Mouse (Mus musculus) kidney, adult 2 months (tissue): ENCODE measurements around the gene Map4k4. TPM values are rescaled to one million over a fixed set of nuclear protein-coding genes. Genes with fewer than 3 reads are reported as not detected.
A peak's percentile ranks its signal among the peaks of the same experiment; 100 is the strongest.

Experiments used
- DNase-seq: peaks from one replicate; pipeline ENCODE4 v3.0.0; 2021
- H3K27ac ChIP-seq: fragments of 200-500 bp; 2 replicates; pipeline ENCODE4 v1.5.1; 2012; ENCODE audit warnings: low read depth, low read length, control low read depth, inconsistent platforms; ENCODE audit not compliant: insufficient read depth
- H3K27me3 ChIP-seq: fragments of 200-500 bp; replicated peaks from 2 replicates; pipeline ENCODE4 v1.6.1; 2012; ENCODE audit warnings: mild to moderate bottlenecking, moderate library complexity, low read length, inconsistent platforms; ENCODE audit not compliant: control insufficient read depth, insufficient read depth
- H3K36me3 ChIP-seq: fragments of 200-500 bp; 2 replicates; pipeline ENCODE4 v1.6.1; 2012; ENCODE audit warnings: mild to moderate bottlenecking, moderate library complexity, low read length, inconsistent platforms; ENCODE audit not compliant: control insufficient read depth, insufficient read depth
- H3K4me1 ChIP-seq: fragments of 200-500 bp; 2 replicates; pipeline ENCODE4 v1.6.1; 2011; ENCODE audit warnings: low read length; ENCODE audit not compliant: control insufficient read depth, insufficient read depth
- H3K4me3 ChIP-seq: fragments of 200-500 bp; 2 replicates; pipeline ENCODE4 v1.5.1; 2011; ENCODE audit warnings: mild to moderate bottlenecking, low read depth, low read length, control low read depth; ENCODE audit not compliant: insufficient read depth
- CTCF ChIP-seq: fragments of 200-500 bp; conservative IDR thresholded peaks from 2 replicates; pipeline ENCODE4 v1.5.1; 2011; ENCODE audit warnings: low read depth, mild to moderate bottlenecking, control low read depth, low read length, moderate library complexity, mixed read lengths; ENCODE audit not compliant: insufficient read depth, insufficient read length
- POLR2A ChIP-seq: fragments of 200-500 bp; IDR thresholded peaks from one replicate; pipeline ENCODE4 v1.6.1; 2011; ENCODE audit warnings: low read depth, low read length, control low read depth
- WGBS: fragments of 180-500 bp; shearing (Covaris S2); methylation state at CpG from one replicate; pipeline ENCODE4 v1.1.7; 2018; 5-methylcytosine and 5-hydroxymethylcytosine counted together
- polyA plus RNA-seq: library from polyadenylated mRNA; depleted of rRNA; stranded (reverse); fragments of >200 nt; gene quantifications from 2 replicates; pipeline ENCODE4 v1.2.3, GENCODE M21; 2012

Map4k4 gene
- polyA plus RNA-seq, 1 experiment = 29.2 TPM

GRCm38 (mm10) chr1:39889429-39889828 is 11.3 kb upstream of the Map4k4 start:
- Histone ChIP-seq H3K4me1 (no peaks in the 10 kb centered on the region), H3K27me3 (no peaks in the 10 kb centered on the region), H3K4me3 (no peak overlapping the region), H3K36me3 (no peaks in the 10 kb centered on the region), H3K27ac (no peak overlapping the region)
- 81% methylated on average over 8 of the region's 8 CpGs for WGBS
- DNase-seq = no peak
- no peak for TF ChIP-seq CTCF
- TF ChIP-seq POLR2A = no peak

- H3K36me3 ChIP-seq = no peaks in the 10 kb centered on the region
- no peak overlapping the region for H3K4me3 ChIP-seq
- TF ChIP-seq CTCF (no peak), POLR2A (no peak)
- H3K27me3 ChIP-seq = no peaks in the 10 kb centered on the region
- H3K4me1 ChIP-seq = no peaks in the 10 kb centered on the region
- DNase-seq = no peak
- no peak overlapping the region for H3K27ac ChIP-seq
- 82% methylated on average over 6 of the region's 6 CpGs for WGBS
Measured at GRCm38 (mm10) chr1:39889973-39890372, 10.7 kb upstream of the Map4k4 start.

- Histone ChIP-seq H3K27ac (no peak overlapping the region), H3K27me3 (no peaks in the 10 kb centered on the region), H3K4me3 (no peak overlapping the region), H3K4me1 (no peaks in the 10 kb centered on the region), H3K36me3 (no peaks in the 10 kb centered on the region)
- no peak for TF ChIP-seq POLR2A
- no peak for TF ChIP-seq CTCF
- no peak for DNase-seq
- 91% methylated on average over 11 of the region's 11 CpGs for WGBS
Measured at GRCm38 (mm10) chr1:39893153-39893880, 7.4 kb upstream of the Map4k4 start.

GRCm38 (mm10) chr1:39895097-39895496 is 5.6 kb upstream of the Map4k4 start:
- Histone ChIP-seq H3K4me1 (no peaks in the 10 kb centered on the region), H3K4me3 (no peak overlapping the region), H3K27me3 (no peaks in the 10 kb centered on the region), H3K36me3 (no peaks in the 10 kb centered on the region), H3K27ac (no peak overlapping the region)
- 58% methylated on average over 2 of the region's 2 CpGs for WGBS
- no peak for TF ChIP-seq CTCF
- no peak for TF ChIP-seq POLR2A
- DNase-seq = no peak

GRCm38 (mm10) chr1:39895506-39895905 is 5.2 kb upstream of the Map4k4 start:
- no peaks in the 10 kb centered on the region for H3K4me1 ChIP-seq
- 42% methylated on average over 2 of the region's 2 CpGs for WGBS
- no peak for TF ChIP-seq CTCF
- TF ChIP-seq POLR2A = no peak

GRCm38 (mm10) chr1:39896581-39896980 is 4.1 kb upstream of the Map4k4 start:
- 56% methylated on average over 2 of the region's 2 CpGs for WGBS
- no peak for TF ChIP-seq POLR2A
- TF ChIP-seq CTCF = no peak
- Histone ChIP-seq H3K27ac (no peak overlapping the region), H3K4me3 (no peak overlapping the region), H3K4me1 (no peaks in the 10 kb centered on the region), H3K36me3 (no peaks in the 10 kb centered on the region), H3K27me3 (no peaks in the 10 kb centered on the region)
- DNase-seq = peak; percentile 27

More at GRCm38 (mm10) chr1:39895506-39895905, 5.2 kb upstream of the Map4k4 start:
- Histone ChIP-seq H3K4me3 (no peak overlapping the region), H3K27me3 (no peaks in the 10 kb centered on the region), H3K36me3 (no peaks in the 10 kb centered on the region), H3K27ac (no peak overlapping the region)
- DNase-seq = no peak

GRCm38 (mm10) chr1:39898686-39899085 is 2.0 kb upstream of the Map4k4 start:
- H3K4me3 ChIP-seq = no peak overlapping the region
- H3K4me1 ChIP-seq = no peaks in the 10 kb centered on the region
- H3K27me3 ChIP-seq = no peaks in the 10 kb centered on the region
- WGBS = 87% methylated on average over 4 of the region's 4 CpGs
- DNase-seq = no peak
- no peaks in the 10 kb centered on the region for H3K36me3 ChIP-seq
- H3K27ac ChIP-seq = no peak overlapping the region
- no peak for TF ChIP-seq POLR2A
- no peak for TF ChIP-seq CTCF
